In the genomic region with DNA sequence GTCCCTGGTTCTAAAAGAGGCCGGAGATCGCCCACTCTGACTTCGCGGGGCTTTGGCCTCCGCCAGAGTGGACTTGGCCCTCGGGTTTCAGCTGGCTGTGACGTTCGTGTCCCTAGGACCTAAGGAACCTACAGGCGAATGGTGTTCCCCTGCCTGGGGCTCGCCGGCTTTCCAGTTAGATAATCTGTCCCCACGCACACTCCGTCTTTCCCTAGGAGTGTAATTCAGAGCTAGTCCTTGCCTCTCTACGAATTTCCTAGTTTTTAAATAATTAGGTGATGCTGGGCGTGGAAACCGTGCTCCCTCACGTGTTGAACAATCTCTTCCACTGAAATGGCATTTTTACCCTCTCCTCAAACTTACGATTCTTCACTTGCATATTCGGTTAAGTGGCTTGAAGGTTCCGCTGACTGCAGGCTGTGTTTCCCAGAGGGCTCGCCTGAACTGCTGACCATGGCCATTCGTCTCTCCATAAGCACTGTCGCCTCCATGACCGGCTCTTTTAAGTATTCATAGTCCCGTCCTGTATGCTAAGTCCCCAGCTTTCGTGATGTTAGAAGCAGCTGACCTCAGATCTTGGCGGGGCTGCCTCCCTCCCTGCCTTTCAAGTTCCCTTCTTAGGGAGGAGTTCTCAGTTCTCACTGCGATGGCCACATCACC, we compare ENCODE assay signal across 8 mouse cellular contexts. TPM values are rescaled to one million over a fixed set of nuclear protein-coding genes. Genes with fewer than 3 reads are reported as not detected.
DNase-seq lines count a peak whose midpoint lies in the region; ATAC-seq and TF ChIP-seq lines count a peak whose summit lies in the region.

No protein-coding gene starts in this region.

- no peaks in the 10 kb centered on the region for H3K9me3 ChIP-seq in limb, embryonic 10.5 days (replicated peaks)
- H3K9me3 ChIP-seq in midbrain, embryonic 11.5 days (ENCODE audit: control insufficient read depth, low read length) = no peaks in the 10 kb centered on the region

- peaks cover 1% of the 10 kb centered on the region; the same call in 1 of the 2 replicates for H3K4me1 ChIP-seq in bone marrow, adult 2 months (ENCODE audit: control insufficient read depth, insufficient read depth, low read length)
- H3K4me1 ChIP-seq in limb, embryonic 10.5 days = peaks cover 14% of the 10 kb centered on the region
- H3K4me1 ChIP-seq in midbrain, embryonic 11.5 days (ENCODE audit: control insufficient read depth, insufficient read depth, low read length) = peaks cover 9% of the 10 kb centered on the region

- H3K27me3 ChIP-seq in limb, embryonic 10.5 days (ENCODE audit: low read depth, poor library complexity, severe bottlenecking) = no peaks in the 10 kb centered on the region
- no peaks in the 10 kb centered on the region for H3K27me3 ChIP-seq in midbrain, embryonic 11.5 days (ENCODE audit: control insufficient read depth, insufficient read depth, low read length)

- H3K36me3 ChIP-seq in limb, embryonic 10.5 days = peaks cover 33% of the 10 kb centered on the region
- H3K36me3 ChIP-seq in midbrain, embryonic 11.5 days (ENCODE audit: control insufficient read depth, insufficient read depth, low read length) = no peaks in the 10 kb centered on the region

- H3K4me3 ChIP-seq in bone marrow, adult 2 months (replicated peaks; ENCODE audit: control insufficient read depth, low read depth, low read length) = peak overlapping the region; percentile 82
- H3K4me3 ChIP-seq in limb, embryonic 10.5 days = peak overlapping the region; percentile 74
- peak overlapping the region; percentile 89 for H3K4me3 ChIP-seq in midbrain, embryonic 11.5 days (ENCODE audit: low read depth, low read length)

- TF ChIP-seq CTCF in bone marrow, adult 2 months (IDR thresholded peaks at IDR 0.05; ENCODE audit: control insufficient read depth, insufficient read depth, low read length) = no peak

- peak overlapping the region; percentile 94 for H3K27ac ChIP-seq in bone marrow, adult 2 months (ENCODE audit: control insufficient read depth, insufficient read depth, low read depth, low read length, poor library complexity)
- peak overlapping the region; percentile 99 for H3K27ac ChIP-seq in limb, embryonic 10.5 days
- peak overlapping the region; percentile 94 for H3K27ac ChIP-seq in midbrain, embryonic 11.5 days (ENCODE audit: low read depth, low read length)

- peak overlapping the region; percentile 96 for H3K4me2 ChIP-seq in midbrain, embryonic 11.5 days

- WGBS in bone marrow, adult 2 months = under 1% methylated on average over 28 of the region's 28 CpGs
- under 1% methylated on average over 28 of the region's 28 CpGs for WGBS in limb, embryonic 10.5 days
- under 1% methylated on average over 28 of the region's 28 CpGs for WGBS in midbrain, embryonic 11.5 days

- no peak for TF ChIP-seq POLR2A in bone marrow, adult 2 months (IDR thresholded peaks at IDR 0.05; ENCODE audit: borderline replicate concordance, control insufficient read depth, low read depth, low read length)

- peak; percentile 39 for ATAC-seq in granulocyte monocyte progenitor cell, adult 5-6 weeks (replicated peaks; ENCODE audit: poor library complexity, severe bottlenecking)
- ATAC-seq in midbrain, embryonic 11.5 days (ENCODE audit: low FRiP score) = no peak

- peak overlapping the region; percentile 94 for H3K9ac ChIP-seq in midbrain, embryonic 11.5 days (ENCODE audit: low read length)

- intact Hi-C loops in left cerebral cortex, postnatal 25 days (cut with DNase I) = loop anchor here (10.0 kb wide), 1 partner anchor 288 kb away; a partner anchor contains a TSS

- DNase-seq in retina, postnatal 1 day = peak; percentile 19
- DNase-seq in retina, embryonic 14.5 days (ENCODE audit: low spot score) = no peak
- DNase-seq in limb, embryonic 10.5 days (ENCODE audit: low spot score) = peak; percentile 43
- peak; percentile 90 for DNase-seq in midbrain, embryonic 11.5 days (ENCODE audit: low spot score, missing footprints)
- no peak for DNase-seq in right cerebral cortex, adult 2 months (ENCODE audit: low spot score in 2 of 2)
- DNase-seq in left cerebral cortex, postnatal 25 days (ENCODE audit: low spot score in 2 of 2) = no peak

RNA-seq across cellular contexts. Expression of a gene that starts 0.8 kb away (rescaled TPM):
- polyA plus RNA-seq in bone marrow, adult 2 months (2011; ENCODE audit: insufficient read depth, insufficient read length, low replicate concordance, missing spikeins) = 22.0 and 39.0 TPM in 2 replicates
- total RNA-seq in granulocyte monocyte progenitor cell, adult 5-6 weeks (2014; fragmentation: Nextera tagmentation) = 107 and 128 TPM in 2 replicates
- total RNA-seq in granulocyte monocyte progenitor cell, adult 5-6 weeks (2017) = 156 and 159 TPM in 2 replicates
- 211 and 223 TPM in 2 replicates for polyA plus RNA-seq in limb, embryonic 10.5 days (2016; fragmentation: Nextera tagmentation; extraction: Ambion mirVana)
- polyA plus RNA-seq in midbrain, embryonic 11.5 days (2014; fragmentation: Nextera tagmentation; extraction: Ambion mirVana) = 231 and 260 TPM in 2 replicates
- total RNA-seq in left cerebral cortex, postnatal 25 days (2021) = 10 to 100 TPM; 56.0 to 58.7 TPM

Comparison
In these comparisons a context has a peak if more than half of its experiments do, and no peak if none do; other contexts are left out.
1. DNase-seq: peak in retina, postnatal 1 day (single experiment), limb, embryonic 10.5 days (single experiment) and midbrain, embryonic 11.5 days (single experiment); none in retina, embryonic 14.5 days (single experiment), right cerebral cortex, adult 2 months (0 of 2) and left cerebral cortex, postnatal 25 days (0 of 2).
2. Peak in every context shown above with its lines, with median percentiles within 50 percentile points of each other: H3K27ac ChIP-seq and H3K4me3 ChIP-seq.